Mouse (Mus musculus) lung, postnatal 36 days (tissue): ENCODE data around the gene Smarca2.
A peak's percentile ranks its signal among the peaks of the same experiment; 100 is the strongest.

ENCODE experiments used
- DNase-seq: peaks from one replicate; pipeline ENCODE4 v3.0.0; 2022; ENCODE audit warnings: mixed read lengths

Gene Smarca2

DNA sequence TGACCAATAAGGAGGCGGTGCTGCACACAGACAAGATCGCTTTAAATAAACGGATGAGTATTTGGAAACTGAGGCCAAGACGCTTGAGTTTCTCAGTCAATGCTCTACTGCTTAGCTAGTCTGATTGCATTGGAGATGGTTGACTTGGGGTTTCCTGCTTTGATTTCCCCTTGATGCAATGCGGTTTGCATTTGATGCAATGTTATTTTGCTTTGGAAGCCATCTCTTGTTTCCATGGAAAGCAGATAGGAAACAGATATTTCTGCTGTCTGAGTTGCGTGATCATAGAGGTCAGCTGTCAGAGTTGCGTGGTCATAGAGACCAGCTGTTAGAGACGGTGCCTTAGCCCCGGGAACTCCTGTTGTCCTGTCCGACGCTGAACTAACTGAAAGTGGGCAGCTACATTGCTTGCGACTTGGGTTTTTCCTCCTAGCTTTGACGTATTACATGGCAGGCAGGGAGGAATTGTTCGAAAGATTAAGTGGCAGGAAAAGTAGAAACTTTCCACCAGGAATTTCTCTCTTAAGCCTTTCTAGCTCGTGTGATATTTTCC is 147.8 kb downstream of the Smarca2 start:
- DNase-seq: peak; percentile 67

DNA sequence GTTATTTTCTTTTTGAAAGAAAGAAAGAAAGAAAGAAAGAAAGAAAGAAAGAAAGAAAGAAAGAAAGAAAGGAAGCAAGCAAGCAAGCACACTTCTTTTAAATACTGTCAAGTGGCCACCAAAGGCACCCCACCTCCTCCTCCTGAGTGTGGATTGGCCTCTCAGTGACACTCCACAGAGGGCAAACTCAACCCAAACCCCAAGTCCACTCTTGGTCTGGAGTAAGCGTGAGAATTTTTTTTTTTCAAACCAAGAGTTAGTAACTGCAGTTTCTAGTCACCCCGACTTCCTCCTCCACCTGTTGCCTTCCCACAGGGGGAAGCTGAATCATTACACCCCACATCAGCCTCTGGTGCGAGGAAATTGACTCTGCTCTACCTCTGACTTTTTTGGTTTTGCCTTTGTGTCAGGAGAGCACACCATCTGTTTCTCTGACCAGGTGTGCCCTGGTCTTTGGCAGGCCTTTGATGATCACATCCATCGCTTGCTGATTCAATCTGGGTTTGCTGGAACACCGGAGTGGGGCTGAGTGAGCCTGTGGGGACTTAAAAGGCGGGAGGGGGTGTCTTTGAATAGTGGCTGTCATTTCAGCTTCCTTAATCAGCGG is 148.5 kb downstream of the Smarca2 start:
- DNase-seq: peak; percentile 35

DNA sequence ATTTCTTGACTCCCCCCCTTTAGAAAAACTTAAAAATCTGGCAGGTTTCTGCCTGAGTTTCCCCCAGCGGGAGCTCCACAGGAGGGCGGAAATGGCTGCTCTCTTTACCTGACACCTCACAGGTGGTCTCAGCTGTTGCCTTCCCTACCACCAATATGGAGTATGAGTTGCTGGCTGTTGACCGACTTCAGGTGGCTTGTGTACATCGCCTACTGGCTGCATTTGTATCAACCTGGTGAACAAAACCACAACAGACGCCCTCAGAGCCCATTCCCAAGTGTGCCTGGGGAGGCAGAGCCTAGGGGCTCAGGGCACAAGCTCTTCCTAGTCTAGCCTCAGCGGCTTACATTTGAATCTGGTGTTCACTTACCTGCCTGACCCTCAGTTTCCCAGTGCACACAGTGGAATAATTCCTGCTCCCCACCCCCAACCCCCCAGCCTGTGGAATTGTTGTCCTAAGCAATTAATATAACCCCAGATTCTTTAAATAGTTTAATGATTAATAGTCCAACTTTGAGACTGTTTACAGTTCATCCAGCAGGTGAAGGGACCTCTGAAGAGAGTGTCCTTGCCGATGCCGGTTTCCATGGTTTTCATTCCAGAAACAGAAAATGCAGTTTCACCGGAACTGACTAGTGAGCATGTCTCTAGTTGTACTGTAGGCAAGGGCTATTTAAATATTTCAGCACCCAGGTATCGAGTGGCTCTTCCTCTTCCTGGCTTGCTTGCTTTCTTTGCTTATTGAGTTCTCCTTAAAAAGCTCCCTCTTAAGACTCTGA is 149.4 kb downstream of the Smarca2 start:
- DNase-seq: peak; percentile 61

DNA sequence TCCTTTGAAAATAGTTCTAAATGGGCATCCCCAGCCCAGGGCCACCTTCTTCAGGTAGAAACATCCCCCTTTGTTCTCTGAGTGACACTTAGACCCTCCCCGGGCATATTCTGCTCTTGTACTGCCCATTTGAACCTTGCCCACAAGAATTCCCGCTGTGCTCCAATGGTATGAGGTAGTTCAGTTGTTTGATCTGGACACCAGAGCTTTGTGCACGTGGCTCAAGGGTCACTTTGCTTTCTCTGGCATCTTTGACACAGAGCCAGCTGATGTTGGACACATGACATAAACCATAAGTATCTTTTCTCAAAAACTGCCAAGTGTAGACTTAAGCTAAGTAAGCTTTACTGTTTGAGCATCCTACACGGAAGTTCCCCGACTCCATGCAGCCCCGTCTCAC is 151.1 kb downstream of the Smarca2 start:
- peak; percentile 50 for DNase-seq

DNA sequence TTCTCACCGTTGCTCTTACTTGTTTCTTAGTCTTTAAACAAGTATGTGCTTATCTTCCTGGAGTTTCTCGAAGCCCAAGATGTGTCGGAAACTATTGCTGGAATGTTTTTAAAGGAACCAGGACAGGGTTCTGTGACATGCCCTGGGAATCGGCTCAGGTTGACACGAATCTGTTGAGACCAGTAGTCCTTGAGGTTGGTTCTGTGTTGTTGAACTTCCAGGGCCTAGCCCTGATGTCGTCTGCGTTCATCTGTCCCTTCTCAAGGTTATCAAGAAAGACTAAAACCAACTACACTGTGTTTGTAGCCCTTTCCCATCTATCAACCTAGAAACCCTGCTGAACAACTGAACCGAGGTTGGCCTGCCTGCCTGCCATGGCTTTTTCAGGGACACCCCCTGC is 151.5 kb downstream of the Smarca2 start:
- no peak for DNase-seq

DNA sequence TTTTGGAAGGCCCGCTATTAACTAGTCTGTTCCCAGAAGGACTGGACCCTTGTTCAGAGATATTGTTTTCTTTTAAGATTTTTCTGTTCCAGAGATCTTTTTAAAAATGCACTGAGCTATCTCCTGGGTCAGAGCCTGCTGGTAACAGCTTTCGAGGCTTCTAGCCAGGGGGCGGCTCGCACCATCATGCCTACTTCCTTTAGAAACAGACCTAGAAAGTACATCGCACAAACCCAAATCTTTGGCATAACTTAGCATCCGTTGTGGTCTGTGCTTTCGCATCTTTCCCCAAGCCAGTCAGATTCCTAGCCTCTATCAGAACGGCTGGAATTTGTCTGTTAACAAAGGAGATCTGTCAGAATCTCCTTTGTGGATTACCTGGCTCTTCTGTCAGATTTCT is 153.3 kb downstream of the Smarca2 start:
- DNase-seq: no peak

DNA sequence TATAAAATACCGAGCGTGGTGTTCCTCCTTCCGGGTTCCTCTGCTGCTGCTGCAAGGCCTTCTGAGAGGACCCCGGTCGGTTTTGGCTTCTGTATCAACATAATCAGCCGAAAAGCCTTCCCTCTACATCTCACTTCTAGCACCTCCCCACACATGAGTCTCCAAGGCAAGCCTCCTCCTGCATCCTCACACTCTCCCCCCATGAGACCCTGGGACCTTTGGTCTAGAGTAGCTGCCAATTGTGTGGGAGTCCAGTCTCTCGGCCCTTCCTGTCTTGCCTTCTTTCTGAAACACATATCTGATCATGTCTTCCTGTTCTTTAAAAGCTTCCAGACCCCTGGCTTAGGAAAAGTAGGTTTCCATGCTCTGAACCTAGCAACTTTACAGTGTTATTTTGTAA is 153.8 kb downstream of the Smarca2 start:
- DNase-seq: no peak

DNA sequence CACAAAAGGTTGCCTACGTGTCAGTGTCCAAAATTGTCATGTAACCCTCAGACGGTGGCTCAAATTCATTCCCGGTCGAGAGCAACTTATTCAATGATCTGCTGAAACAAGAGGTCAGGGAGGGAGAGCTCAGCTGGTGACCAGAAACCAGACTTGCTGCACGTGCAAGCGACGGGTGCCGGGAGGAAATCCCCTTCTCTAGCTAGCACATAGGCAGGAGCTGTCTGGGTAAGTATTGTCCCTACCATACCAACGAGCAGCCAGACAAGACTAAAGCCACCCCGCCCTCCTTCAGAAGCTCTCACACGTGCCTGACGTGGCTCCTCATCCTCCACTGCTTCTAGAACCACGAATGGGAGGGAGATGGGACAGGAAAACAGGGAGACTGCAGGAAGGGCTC is 154.4 kb downstream of the Smarca2 start:
- DNase-seq: no peak

DNA sequence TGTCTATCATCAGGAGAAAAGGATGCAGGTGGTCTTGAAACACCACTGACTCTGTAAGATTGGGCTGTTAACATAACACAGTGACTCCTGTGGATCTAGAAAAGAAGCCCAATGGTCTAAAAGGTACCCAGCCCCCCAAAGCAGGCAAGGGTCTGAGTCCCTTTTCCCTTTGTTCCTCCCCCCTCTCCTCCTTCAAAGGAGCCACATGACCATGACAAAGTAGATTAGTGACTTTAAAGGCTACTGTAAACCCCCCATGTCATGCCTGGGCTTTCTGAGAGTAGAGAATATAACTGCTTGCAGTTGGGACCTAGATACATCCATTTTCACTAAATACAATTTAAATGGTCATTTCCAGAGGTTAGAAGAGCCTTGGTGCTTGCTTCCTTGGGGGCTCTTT is 156.4 kb downstream of the Smarca2 start:
- no peak for DNase-seq

DNA sequence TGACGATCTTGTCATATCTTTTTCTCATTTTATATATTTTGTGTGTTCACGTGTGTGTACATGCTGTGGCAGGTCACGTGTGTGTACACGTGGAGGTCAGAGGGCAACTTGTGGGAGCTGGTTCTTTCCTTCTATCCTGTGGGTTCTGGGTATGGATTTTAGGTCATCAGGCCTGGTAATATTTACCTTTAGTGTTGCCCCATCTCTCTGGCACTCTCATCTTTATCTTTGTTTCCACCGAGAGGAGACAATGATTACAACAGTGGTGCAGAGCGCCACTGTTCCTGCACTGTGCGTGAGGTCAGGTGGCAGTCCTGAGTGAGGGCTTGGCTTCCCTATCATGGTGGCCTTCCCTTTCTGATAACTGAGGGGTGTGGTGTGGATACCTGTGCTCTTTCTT is 160.6 kb downstream of the Smarca2 start:
- DNase-seq: no peak

DNA sequence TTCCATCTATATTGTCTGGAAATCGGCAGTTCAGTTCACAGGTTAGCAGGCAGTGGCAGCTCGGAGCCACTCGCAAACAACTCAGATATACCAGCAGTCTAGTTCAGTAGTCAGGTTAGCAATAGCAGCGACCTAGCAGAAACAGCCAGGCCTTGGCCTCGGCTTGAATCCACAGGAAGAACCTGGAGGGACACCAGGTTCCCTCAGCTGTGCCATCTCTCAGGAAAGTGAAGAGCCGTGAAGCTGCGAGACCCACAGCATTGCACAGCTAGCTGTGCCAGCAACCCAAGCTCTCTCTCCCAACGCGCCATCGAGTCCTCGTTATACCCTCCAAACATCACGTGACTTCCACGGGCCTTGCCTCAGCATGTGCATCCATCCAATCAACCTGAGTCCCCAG is 162.6 kb downstream of the Smarca2 start:
- DNase-seq: no peak

DNA sequence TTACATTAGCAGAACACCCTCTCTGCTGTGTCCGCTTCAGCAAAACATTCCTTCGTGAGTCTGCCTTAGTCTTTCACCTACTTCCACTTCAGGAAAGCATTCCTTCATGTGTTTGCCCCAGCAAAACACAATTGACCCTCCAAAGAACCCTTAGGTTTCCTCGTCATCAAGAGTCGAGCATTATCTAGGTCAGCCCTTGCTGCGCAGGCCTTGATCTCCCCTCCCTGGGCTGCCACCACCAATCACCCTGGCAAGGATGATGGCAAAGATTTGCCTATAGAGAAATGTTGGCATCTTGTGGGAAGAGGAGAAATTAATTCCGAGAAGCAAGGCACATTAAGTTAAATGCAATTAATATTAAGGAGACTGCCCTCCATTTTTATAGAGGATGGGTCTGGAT is 163.1 kb downstream of the Smarca2 start:
- no peak for DNase-seq

DNA sequence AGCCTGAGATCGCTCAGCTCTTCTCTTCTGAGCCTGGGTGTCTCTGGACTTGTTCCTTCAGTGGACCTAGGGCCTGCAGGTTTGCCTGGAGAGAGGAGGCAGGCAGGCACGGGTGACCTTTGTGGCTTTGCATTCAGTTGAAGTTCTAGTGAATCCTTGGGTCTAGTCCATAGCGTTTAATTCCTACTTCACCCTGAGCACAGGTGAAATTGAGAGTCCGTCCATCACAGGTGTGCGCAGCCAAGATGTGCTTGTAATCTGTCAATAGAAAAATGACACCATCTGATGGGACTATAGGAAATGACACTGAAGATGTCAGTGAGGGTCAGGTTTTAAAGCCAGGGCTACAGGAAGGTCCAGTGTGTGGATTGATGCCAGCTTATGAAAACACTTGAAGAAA is 164.0 kb downstream of the Smarca2 start:
- DNase-seq: no peak

DNA sequence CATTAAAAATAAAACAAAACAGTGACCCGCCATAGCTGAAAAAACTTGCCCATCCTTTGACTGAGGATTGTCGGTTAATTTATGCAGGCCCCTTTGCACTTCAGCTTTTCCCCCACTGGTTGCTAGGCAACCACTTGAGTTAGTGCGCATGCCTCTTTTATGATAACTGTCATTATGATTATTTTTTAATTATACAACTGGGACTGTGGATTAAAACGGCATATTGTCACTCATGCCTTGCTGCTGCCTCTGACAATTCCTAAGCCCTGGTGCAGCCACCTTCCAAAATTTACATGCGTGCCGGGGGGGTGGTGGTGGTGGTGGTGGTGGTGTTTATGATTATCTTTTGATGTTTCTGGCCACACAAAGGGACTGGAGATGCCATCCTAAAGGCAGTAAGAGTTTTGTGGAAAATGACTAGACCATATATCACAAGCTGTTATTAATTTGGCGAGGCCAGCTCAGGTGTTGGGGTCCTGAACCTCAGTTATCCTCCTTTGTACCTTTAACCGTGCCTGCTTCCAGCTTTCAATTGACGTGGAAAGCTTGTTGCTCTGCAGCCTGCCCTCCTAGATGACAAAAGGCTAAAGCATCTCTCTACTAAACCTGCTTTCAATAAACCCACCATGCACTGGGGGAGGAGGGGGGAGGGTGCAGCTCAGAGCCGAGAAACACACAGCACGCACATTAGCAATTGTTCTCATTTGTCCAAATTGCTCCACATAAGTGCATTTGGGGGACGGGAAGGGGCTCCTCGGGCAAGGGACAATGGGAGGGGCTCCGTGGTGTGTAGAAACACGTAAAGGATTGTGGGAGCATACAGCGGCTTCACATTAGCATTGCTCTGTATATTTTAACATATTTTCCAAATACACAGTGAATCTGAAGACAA is 165.0 kb downstream of the Smarca2 start:
- no peak for DNase-seq

DNA sequence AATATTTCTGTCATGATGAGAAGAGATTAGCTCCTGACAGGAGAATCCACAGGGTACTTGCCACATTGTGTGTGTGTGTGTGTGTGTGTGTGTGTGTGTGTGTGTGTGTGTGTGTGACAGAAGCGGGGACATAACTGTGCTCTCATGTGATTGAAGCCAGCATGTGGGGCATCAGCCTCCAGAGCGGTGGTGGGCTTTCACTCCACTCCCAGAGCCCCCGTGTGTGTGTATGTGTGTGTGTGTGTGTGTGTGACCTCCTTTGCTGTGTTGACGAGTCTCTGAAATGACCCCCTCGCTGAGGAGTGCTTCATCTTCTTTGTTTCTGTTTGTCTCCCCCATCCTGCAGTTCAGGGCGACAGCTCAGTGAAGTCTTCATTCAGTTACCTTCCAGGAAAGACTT is 165.7 kb downstream of the Smarca2 start:
- DNase-seq: no peak

DNA sequence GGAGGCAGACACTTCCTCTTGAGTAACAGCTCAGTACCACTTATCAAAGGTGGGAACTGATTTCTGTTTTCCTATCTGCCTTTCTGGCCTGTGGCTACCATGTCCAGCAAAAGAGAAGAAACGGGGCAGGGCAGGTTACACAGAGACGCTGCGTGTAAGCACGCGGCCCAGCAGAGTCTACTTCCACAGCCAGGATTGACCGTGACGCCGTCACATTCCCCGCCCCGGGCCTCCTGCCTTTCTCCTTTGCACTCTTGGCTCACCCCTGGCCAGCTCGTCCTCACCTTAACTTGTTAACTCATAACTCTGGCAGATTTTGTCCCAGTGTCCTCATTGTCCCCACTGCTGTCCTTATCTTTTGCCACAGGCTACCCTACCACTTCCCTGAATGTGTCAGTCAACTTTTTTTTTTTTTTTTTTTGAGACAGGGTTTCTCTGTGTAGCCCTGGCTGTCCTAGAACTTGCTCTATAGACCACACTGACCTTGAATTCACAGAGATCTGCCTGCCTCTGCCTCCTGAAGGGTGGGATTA is 167.3 kb downstream of the Smarca2 start:
- no peak for DNase-seq

DNA sequence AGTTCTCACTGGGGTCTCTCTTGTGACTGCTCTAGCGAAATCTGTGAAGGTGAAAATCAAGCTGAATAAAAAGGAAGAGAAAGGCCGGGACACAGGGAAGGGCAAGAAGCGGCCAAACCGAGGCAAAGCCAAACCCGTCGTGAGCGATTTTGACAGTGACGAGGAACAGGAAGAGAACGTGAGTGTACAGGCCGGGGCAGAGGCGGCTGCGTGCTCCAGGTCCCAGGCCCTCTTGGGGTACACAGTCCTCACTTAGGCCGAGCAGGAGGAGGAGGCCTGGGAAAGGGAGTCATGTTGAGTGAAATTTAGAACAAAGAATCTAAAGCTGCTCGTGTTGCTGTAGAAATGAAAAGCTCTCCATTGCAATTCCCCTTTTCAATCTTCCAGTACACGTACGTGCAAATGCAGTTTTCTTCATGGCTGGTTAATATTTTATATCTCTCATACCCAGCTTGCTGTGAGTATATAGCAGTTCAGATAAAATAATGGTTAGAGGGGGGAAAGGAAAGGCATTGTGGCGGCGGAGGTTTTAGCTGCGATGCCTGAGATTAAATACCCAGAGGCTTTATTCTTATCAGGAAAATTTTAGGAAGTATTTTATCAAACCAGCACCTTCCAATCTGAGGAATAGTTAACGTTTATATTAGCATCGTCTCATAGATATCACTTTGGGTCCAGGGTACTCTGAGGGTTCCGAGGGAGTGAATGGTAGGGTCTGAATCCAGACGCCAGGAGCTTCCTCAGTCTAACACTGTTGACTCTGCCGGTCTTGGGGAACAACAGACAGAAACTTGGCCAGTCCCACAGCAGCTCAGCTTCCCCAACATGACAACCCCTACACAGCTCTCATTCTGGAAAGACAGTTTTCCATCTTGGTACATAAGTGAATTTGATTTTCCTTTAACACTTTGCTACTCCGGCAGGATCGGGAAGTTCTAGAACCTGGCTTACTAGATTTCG is 171.5 kb downstream of the Smarca2 start:
- DNase-seq: no peak

DNA sequence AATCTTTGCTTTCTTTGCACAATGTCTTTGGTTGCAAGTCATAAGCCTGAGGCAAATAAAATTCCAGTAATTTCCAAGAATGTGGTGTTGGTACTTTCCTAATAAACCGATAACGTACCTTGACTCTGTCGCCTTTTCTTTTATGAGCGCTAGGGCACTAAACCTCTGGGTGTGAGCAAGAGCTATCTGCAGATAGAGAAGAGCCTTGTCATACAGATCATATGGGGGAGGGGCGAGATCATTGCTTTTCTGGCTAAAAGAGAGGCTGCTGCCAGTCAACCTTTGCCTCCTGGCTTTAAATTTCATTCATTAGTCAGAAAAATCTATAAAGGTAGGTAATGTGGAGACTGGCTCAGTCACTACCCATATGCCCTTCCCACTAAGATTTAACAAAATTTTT is 173.3 kb downstream of the Smarca2 start:
- no peak for DNase-seq

DNA sequence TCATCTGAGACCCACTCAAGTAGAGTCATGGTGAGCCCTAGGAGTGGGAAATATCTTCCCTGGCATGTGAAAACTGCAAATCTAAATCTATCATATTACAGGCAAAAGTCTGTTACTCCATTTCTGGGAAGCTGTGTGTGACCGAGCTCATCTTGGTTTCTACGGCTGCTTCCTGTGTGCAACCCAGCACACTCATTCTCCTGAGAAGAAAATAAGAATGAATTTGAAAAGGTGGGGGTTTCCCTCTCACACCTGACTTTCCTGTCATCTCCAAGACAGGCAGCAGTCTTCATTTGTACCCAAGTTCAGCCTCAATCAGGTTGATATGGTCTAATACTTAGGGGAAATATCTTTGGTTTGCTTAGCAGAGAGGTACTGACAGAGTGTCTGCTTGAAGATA is 176.4 kb downstream of the Smarca2 start:
- DNase-seq: no peak

DNA sequence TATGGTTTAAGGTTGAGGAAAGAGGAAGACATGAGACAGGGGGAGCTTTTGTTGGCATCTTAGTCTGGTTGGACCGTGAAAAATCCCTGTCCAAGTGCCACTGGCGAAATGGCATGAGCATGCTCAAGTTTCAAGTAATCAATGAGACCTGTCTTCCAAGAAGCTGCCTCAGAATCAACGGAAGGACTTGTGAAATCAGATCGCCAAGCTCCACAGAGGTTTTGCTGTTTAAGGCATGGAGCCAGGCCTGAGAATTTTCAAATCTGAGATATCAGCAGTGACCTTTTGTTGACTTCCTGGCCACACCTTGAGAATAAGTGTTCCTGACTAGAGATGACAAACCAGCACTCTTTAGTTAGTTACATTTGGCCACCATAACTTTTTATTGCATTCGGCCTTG is 183.6 kb downstream of the Smarca2 start:
- no peak for DNase-seq

DNA sequence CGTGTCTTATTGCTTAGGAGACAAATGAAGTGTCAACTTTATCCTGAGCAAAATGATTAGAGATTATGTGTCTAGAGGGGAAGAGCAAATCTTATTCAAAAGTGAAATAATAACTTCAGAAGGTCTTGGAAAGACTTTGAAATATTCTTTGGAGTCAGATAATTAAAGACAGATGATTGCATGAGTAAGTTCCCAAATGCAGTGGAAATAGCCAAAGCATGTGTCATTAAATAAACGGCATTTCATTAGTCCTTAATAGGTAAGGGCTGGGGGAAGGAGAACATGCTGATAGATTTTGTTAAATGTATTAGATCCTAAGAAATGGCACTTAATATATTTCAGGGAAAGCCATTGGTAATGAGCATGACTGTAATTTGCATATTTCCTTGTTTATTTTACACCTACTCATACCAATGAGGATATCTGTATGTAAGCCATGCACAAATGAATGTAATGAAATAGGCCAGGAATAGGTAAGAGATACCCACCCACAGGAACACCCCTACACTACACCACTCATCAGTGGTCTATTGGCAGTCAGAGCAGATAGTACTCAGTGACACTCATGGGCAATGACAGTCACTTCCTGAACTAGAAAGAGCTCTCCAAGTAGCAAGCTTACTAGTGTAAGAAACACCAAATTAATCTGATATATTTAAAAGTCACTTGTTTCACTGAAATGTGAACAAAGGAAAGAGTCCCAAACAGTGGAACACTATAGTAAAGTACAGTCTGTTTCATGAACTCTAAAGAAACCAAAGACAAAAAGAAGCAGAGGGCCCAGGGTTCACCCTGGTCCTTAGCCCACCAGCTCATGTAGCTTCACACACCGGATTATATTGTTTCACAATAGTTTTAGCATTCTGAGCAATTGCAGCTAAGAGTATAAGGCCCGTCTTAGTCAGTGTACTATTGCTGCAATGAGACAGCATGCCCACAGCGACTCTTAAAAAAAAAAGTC is 185.8 kb downstream of the Smarca2 start:
- no peak for DNase-seq
